Mouse (Mus musculus): ENCODE results near the gene Fat3. TPM values are rescaled to one million over a fixed set of nuclear protein-coding genes. Genes with fewer than 3 reads are reported as not detected.

The Fat3 gene
- 0.43 and 0.44 TPM in 2 replicates for polyA plus RNA-seq (2015; fragmentation: Nextera tagmentation; extraction: Ambion mirVana)

DNA sequence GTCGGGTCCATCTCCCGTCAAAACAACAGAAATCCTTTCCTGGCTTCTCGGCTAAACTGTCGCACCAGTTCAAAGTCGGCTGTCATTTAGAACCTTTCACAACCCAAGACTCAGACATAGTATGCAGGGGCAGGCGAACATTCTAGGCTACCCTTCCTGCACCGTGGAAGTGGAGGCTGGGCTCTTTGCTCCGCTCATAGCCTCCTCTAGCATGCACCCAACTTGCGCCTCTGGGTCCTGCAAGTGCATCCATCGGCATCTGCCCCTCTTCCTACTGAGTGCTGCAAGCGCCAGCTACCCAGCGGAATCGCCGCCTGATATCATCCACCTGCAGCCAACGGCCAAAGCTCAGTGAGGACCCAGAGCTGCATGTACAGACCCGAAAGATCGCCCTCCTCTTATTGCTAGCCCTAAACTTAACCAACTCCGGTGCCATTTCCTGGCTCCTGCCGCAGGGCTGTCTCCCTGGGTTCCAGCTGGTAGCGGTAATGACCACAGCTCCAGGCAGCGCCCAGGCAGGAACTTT lies at the start of gene Fat3:
TSS of gene Fat3 (minus strand) at position 100 of the 526 bp plus-strand sequence.
- H3K4me2 ChIP-seq = peak within 1 kb of the TSS; percentile 91
- no peak within 1 kb of the TSS for H3K27ac ChIP-seq
- H3K4me3 ChIP-seq = peak within 1 kb of the TSS; percentile 44
- peaks cover 29% of the 10 kb centered on the region for H3K4me1 ChIP-seq
- H3K9me3 ChIP-seq = no peaks in the 10 kb centered on the region
- no peaks in the 10 kb centered on the region for H3K36me3 ChIP-seq
- peaks cover 64% of the 10 kb centered on the region for H3K27me3 ChIP-seq
- peak; percentile 25; the same call in 1 of the 2 replicates for ATAC-seq (ENCODE audit: borderline replicate concordance, extremely low read depth, low FRiP score, low TSS enrichment)
- peak within 1 kb of the TSS; percentile 34 for H3K9ac ChIP-seq
- WGBS = under 1% methylated on average over 21 of the region's 21 CpGs

GRCm38 (mm10) chr9:16532884-16533283 lies 31.8 kb upstream of the Fat3 start:
- no peak; the same call in 1 of the 2 replicates for ATAC-seq (ENCODE audit: borderline replicate concordance, extremely low read depth, low FRiP score, low TSS enrichment)
- H3K4me2 ChIP-seq = no peak overlapping the region
- H3K4me3 ChIP-seq = no peak overlapping the region
- H3K9me3 ChIP-seq = no peaks in the 10 kb centered on the region
- no peak overlapping the region for H3K27ac ChIP-seq
- H3K36me3 ChIP-seq = no peaks in the 10 kb centered on the region
- no peak overlapping the region for H3K9ac ChIP-seq
- H3K27me3 ChIP-seq = no peaks in the 10 kb centered on the region
- no peaks in the 10 kb centered on the region for H3K4me1 ChIP-seq
- WGBS = 18% methylated on average over 1 of the region's 1 CpGs

GRCm38 (mm10) chr9:16517543-16517942 lies 16.5 kb upstream of the Fat3 start:
- Histone ChIP-seq H3K4me1 (no peaks in the 10 kb centered on the region), H3K4me3 (no peak overlapping the region), H3K9ac (no peak overlapping the region), H3K9me3 (no peaks in the 10 kb centered on the region), H3K4me2 (no peak overlapping the region), H3K27ac (no peak overlapping the region), H3K36me3 (no peaks in the 10 kb centered on the region), H3K27me3 (no peaks in the 10 kb centered on the region)
- WGBS = 66% methylated on average over 1 of the region's 1 CpGs
- no peak for ATAC-seq (ENCODE audit: borderline replicate concordance, extremely low read depth, low FRiP score, low TSS enrichment)

DNA sequence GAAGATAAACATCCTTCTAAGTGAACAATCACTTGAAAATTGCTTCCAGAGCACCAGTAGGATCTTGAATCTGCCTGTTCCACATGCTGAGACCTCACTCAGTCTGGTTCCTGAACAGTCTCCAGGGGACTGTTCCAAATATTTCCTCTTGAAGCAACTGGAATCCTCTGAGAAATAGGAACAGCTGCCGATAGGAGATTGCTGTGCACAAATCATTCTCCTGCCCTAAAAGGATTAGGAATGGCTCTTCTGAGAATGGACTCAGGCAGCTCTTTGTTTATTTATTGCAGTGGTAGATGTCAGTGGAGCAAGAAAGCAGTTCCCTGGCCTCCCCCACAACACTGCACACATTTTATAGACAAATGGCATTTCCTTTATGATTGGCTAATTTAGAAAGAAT lies 10.9 kb upstream of the Fat3 start:
- H3K4me2 ChIP-seq = no peak overlapping the region
- H3K9ac ChIP-seq = no peak overlapping the region
- H3K27ac ChIP-seq = no peak overlapping the region
- no peak overlapping the region for H3K4me3 ChIP-seq
- no peaks in the 10 kb centered on the region for H3K27me3 ChIP-seq
- H3K4me1 ChIP-seq = no peaks in the 10 kb centered on the region
- no peak for ATAC-seq (ENCODE audit: borderline replicate concordance, extremely low read depth, low FRiP score, low TSS enrichment)
- WGBS = 35% methylated on average over 1 of the region's 1 CpGs
- H3K36me3 ChIP-seq = no peaks in the 10 kb centered on the region
- H3K9me3 ChIP-seq = no peaks in the 10 kb centered on the region

GRCm38 (mm10) chr9:16503776-16504175 lies 2.7 kb upstream of the Fat3 start:
- no peak overlapping the region for H3K4me3 ChIP-seq
- no peak overlapping the region for H3K9ac ChIP-seq
- ATAC-seq (ENCODE audit: borderline replicate concordance, extremely low read depth, low FRiP score, low TSS enrichment) = no peak
- H3K27me3 ChIP-seq = peaks cover 52% of the 10 kb centered on the region
- no peak overlapping the region for H3K27ac ChIP-seq
- H3K4me1 ChIP-seq = peaks cover 29% of the 10 kb centered on the region
- no peak overlapping the region for H3K4me2 ChIP-seq
- 51% methylated on average over 2 of the region's 2 CpGs for WGBS
- H3K36me3 ChIP-seq = no peaks in the 10 kb centered on the region
- no peaks in the 10 kb centered on the region for H3K9me3 ChIP-seq

DNA sequence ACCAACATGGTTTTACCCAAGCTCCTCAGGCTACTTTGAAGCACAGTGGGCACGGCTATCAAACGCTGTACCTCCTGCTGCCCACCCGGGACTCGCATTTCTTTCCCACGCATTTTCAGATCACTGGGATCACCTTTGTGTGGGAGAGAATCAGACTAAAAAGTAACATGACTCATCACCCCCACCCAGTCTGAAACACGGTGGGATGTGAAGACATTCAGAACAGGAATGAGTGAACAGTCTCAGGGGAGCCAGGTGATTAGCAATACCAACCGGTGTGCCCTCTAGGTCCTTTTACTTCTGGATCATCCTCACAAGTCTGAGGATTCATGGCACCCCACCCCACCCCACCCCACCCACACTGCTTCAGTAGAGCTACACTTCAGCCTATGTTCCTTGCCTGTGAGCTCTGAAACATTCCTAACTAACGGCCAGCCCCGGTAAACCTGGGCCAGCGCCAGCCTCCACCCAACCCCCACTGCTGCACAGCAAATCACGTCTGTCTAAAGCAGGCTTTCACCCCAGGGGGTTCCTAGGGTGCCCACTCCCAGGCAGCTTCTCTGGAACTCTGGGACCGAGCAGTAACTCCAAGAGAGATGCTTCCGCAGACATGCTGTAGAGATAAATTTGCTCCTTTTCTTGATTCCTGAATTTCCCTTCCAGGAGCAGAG lies 1.7 kb upstream of the Fat3 start:
- Histone ChIP-seq H3K4me2 (peak overlapping the region; percentile 91), H3K4me1 (peaks cover 29% of the 10 kb centered on the region), H3K9me3 (no peaks in the 10 kb centered on the region), H3K27ac (no peak overlapping the region), H3K27me3 (peaks cover 57% of the 10 kb centered on the region), H3K36me3 (no peaks in the 10 kb centered on the region), H3K4me3 (no peak overlapping the region), H3K9ac (no peak overlapping the region)
- no peak for ATAC-seq (ENCODE audit: borderline replicate concordance, extremely low read depth, low FRiP score, low TSS enrichment)
- WGBS = 17% methylated on average over 13 of the region's 13 CpGs

DNA sequence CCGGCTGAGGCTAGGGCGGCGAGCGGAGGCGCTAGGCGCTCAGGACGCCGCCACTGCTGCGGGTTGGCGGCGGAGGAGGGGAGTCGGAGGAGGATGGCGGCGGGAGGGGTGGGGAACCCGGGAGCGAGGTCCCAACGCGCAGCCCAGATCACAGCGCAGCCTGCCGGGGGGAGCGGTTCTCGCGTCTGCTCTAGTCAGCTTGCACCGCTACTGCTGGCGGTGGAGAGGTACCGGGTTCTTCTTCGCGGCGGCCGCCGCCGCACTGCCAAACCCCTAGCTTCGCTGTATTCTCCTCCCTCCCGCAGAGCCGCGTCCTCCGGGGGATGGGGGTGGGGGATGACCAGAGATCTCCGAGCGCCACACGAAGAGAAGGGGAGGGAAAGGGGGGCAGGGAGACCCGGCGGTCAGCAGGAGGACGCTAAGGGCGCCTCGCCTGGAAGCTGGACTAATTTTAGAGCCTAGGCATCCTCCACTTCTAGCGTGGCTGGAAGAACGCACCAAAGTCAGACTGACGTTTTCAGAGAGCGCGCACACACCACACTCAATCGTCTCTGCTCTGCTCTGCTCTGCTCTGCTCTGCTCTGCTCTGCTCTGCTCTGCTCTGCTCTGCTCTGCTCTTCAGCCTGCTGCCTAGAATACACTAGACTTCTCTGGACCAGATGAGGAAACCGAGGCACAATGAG lies 1.0 kb upstream of the Fat3 start:
- no peak overlapping the region for H3K27ac ChIP-seq
- ATAC-seq (ENCODE audit: borderline replicate concordance, extremely low read depth, low FRiP score, low TSS enrichment) = peak; percentile 81
- H3K9ac ChIP-seq = peak overlapping the region; percentile 34
- no peaks in the 10 kb centered on the region for H3K36me3 ChIP-seq
- WGBS = 0% methylated on average over 29 of the region's 52 CpGs
- no peaks in the 10 kb centered on the region for H3K9me3 ChIP-seq
- peaks cover 62% of the 10 kb centered on the region for H3K27me3 ChIP-seq
- peak overlapping the region; percentile 91 for H3K4me2 ChIP-seq
- peak overlapping the region; percentile 44 for H3K4me3 ChIP-seq
- peaks cover 29% of the 10 kb centered on the region for H3K4me1 ChIP-seq

- Histone ChIP-seq H3K9me3 (no peaks in the 10 kb centered on the region), H3K4me2 (peak overlapping the region; percentile 91), H3K9ac (peak overlapping the region; percentile 31), H3K36me3 (no peaks in the 10 kb centered on the region), H3K27ac (no peak overlapping the region), H3K4me3 (peak overlapping the region; percentile 44), H3K4me1 (peaks cover 29% of the 10 kb centered on the region), H3K27me3 (peaks cover 64% of the 10 kb centered on the region)
- under 1% methylated on average over 41 of the region's 41 CpGs for WGBS
- peak; percentile 43 for ATAC-seq (ENCODE audit: borderline replicate concordance, extremely low read depth, low FRiP score, low TSS enrichment)
These were observed 501 bp downstream of the Fat3 start for GRCm38 (mm10) chr9:16500382-16501185.

DNA sequence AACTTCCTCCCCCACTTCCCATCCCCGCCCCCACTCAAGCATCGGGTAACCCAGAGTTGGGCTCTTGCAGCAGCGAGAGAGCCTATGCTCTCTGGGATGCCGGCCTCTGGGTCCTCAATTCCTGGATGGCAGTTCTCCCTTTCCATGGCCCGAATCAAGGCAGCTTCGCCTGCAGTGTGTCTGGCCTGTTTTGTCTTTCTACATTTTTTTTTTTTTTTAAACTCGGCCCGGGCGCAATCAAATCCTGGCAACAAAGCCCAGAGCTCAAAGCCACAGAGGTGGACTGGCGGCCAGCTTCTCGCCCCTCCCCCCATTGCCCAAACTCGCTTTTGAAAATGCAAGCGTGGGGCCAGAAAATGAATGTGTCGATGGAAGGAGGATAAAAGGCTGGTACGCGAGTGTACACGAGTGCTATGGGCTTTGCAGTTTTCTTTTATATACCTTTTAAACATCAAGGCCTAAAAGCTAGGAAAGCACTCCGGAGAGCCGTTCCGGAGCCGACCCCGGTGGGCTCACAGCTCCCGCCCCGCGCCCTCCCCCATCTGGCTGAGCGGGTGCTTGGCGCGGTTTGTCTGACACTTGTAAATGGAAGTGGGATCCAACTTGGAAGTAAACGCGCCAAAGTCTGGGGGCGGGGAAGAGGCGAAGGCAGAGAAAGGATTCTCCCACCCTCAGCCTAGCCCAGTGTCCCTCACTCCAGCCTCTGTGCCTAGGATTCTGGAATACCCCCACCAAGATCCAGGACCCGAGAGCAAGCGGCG lies 1.3 kb downstream of the Fat3 start:
- Histone ChIP-seq H3K36me3 (no peaks in the 10 kb centered on the region), H3K4me1 (peaks cover 29% of the 10 kb centered on the region), H3K27ac (no peak overlapping the region), H3K9ac (peak overlapping the region; percentile 31), H3K27me3 (peaks cover 64% of the 10 kb centered on the region), H3K4me3 (peak overlapping the region; percentile 44), H3K9me3 (no peaks in the 10 kb centered on the region), H3K4me2 (peak overlapping the region; percentile 91)
- WGBS = under 1% methylated on average over 35 of the region's 35 CpGs
- peak; percentile 28 for ATAC-seq (ENCODE audit: borderline replicate concordance, extremely low read depth, low FRiP score, low TSS enrichment)

GRCm38 (mm10) chr9:16498876-16499275 lies 2.2 kb downstream of the Fat3 start:
- peaks cover 29% of the 10 kb centered on the region for H3K4me1 ChIP-seq
- WGBS = 5% methylated on average over 4 of the region's 4 CpGs
- H3K9ac ChIP-seq = no peak overlapping the region
- no peak overlapping the region for H3K27ac ChIP-seq
- H3K4me3 ChIP-seq = no peak overlapping the region
- H3K36me3 ChIP-seq = no peaks in the 10 kb centered on the region
- H3K9me3 ChIP-seq = no peaks in the 10 kb centered on the region
- ATAC-seq (ENCODE audit: borderline replicate concordance, extremely low read depth, low FRiP score, low TSS enrichment) = no peak
- peaks cover 58% of the 10 kb centered on the region for H3K27me3 ChIP-seq
- H3K4me2 ChIP-seq = peak overlapping the region; percentile 27; the same call in 1 of the 2 replicates

GRCm38 (mm10) chr9:16497361-16497760 lies 3.7 kb downstream of the Fat3 start:
- Histone ChIP-seq H3K27ac (no peak overlapping the region), H3K4me3 (no peak overlapping the region), H3K9ac (no peak overlapping the region), H3K9me3 (no peaks in the 10 kb centered on the region), H3K4me2 (no peak overlapping the region), H3K4me1 (peaks cover 26% of the 10 kb centered on the region), H3K27me3 (peaks cover 43% of the 10 kb centered on the region), H3K36me3 (no peaks in the 10 kb centered on the region)
- ATAC-seq (ENCODE audit: borderline replicate concordance, extremely low read depth, low FRiP score, low TSS enrichment) = no peak
- 88% methylated on average over 1 of the region's 1 CpGs for WGBS
